Mouse (Mus musculus): Measurements from ENCODE around the gene Zdhhc11. TPM values are rescaled to one million over a fixed set of nuclear protein-coding genes. Genes with fewer than 3 reads are reported as not detected.

The Zdhhc11 gene
- polyA plus RNA-seq, 1 experiment from 2014 or later = not detected

GRCm38 (mm10) chr13:73955531-73955930 is 8.1 kb upstream of the Zdhhc11 start:
- Histone ChIP-seq H3K4me2 (ENCODE audit: low read depth, low read length) (no peak overlapping the region), H3K36me3 (ENCODE audit: control insufficient read depth, insufficient read depth, low read length) (peaks cover 81% of the 10 kb centered on the region), H3K4me1 (ENCODE audit: control insufficient read depth, insufficient read depth, low read length) (no peaks in the 10 kb centered on the region), H3K4me3 (ENCODE audit: low read depth, low read length) (no peak overlapping the region), H3K27me3 (ENCODE audit: control insufficient read depth, insufficient read depth, low read length) (no peaks in the 10 kb centered on the region), H3K9me3 (ENCODE audit: control insufficient read depth, low read length) (no peaks in the 10 kb centered on the region), H3K9ac (replicated peaks; ENCODE audit: low read depth, low read length) (no peak overlapping the region), H3K27ac (ENCODE audit: low read depth, low read length) (no peak overlapping the region)
- ATAC-seq (ENCODE audit: low read depth) = no peak
- 95% methylated on average over 5 of the region's 5 CpGs for WGBS

GRCm38 (mm10) chr13:73960117-73960652 is 3.5 kb upstream of the Zdhhc11 start:
- Histone ChIP-seq H3K9me3 (ENCODE audit: control insufficient read depth, low read length) (no peaks in the 10 kb centered on the region), H3K4me2 (ENCODE audit: low read depth, low read length) (no peak overlapping the region), H3K9ac (replicated peaks; ENCODE audit: low read depth, low read length) (no peak overlapping the region), H3K36me3 (ENCODE audit: control insufficient read depth, insufficient read depth, low read length) (peaks cover 65% of the 10 kb centered on the region), H3K27ac (ENCODE audit: low read depth, low read length) (no peak overlapping the region), H3K27me3 (ENCODE audit: control insufficient read depth, insufficient read depth, low read length) (no peaks in the 10 kb centered on the region), H3K4me3 (ENCODE audit: low read depth, low read length) (no peak overlapping the region), H3K4me1 (ENCODE audit: control insufficient read depth, insufficient read depth, low read length) (no peaks in the 10 kb centered on the region)
- no peak for ATAC-seq (ENCODE audit: low read depth)
- WGBS = 96% methylated on average over 10 of the region's 10 CpGs

GRCm38 (mm10) chr13:73961177-73961576 is 2.5 kb upstream of the Zdhhc11 start:
- H3K9ac ChIP-seq (replicated peaks; ENCODE audit: low read depth, low read length) = no peak overlapping the region
- H3K4me2 ChIP-seq (ENCODE audit: low read depth, low read length) = no peak overlapping the region
- peaks cover 56% of the 10 kb centered on the region for H3K36me3 ChIP-seq (ENCODE audit: control insufficient read depth, insufficient read depth, low read length)
- no peaks in the 10 kb centered on the region for H3K4me1 ChIP-seq (ENCODE audit: control insufficient read depth, insufficient read depth, low read length)
- H3K9me3 ChIP-seq (ENCODE audit: control insufficient read depth, low read length) = no peaks in the 10 kb centered on the region
- no peak for ATAC-seq (ENCODE audit: low read depth)
- no peak overlapping the region for H3K27ac ChIP-seq (ENCODE audit: low read depth, low read length)
- no peaks in the 10 kb centered on the region for H3K27me3 ChIP-seq (ENCODE audit: control insufficient read depth, insufficient read depth, low read length)
- WGBS = 87% methylated on average over 4 of the region's 4 CpGs
- H3K4me3 ChIP-seq (ENCODE audit: low read depth, low read length) = no peak overlapping the region

GRCm38 (mm10) chr13:73970545-73971448 is 7.1 kb downstream of the Zdhhc11 start:
- Histone ChIP-seq H3K4me2 (ENCODE audit: low read depth, low read length) (no peak overlapping the region), H3K4me1 (ENCODE audit: control insufficient read depth, insufficient read depth, low read length) (no peaks in the 10 kb centered on the region), H3K27ac (ENCODE audit: low read depth, low read length) (no peak overlapping the region), H3K27me3 (ENCODE audit: control insufficient read depth, insufficient read depth, low read length) (no peaks in the 10 kb centered on the region), H3K9ac (replicated peaks; ENCODE audit: low read depth, low read length) (no peak overlapping the region), H3K4me3 (ENCODE audit: low read depth, low read length) (no peak overlapping the region), H3K36me3 (ENCODE audit: control insufficient read depth, insufficient read depth, low read length) (no peaks in the 10 kb centered on the region), H3K9me3 (ENCODE audit: control insufficient read depth, low read length) (no peaks in the 10 kb centered on the region)
- peak; percentile 94 for ATAC-seq (ENCODE audit: low read depth)
- 46% methylated on average over 12 of the region's 12 CpGs for WGBS

GRCm38 (mm10) chr13:73974523-73974922 is 10.9 kb downstream of the Zdhhc11 start:
- ATAC-seq (ENCODE audit: low read depth) = no peak
- H3K27ac ChIP-seq (ENCODE audit: low read depth, low read length) = no peak overlapping the region
- H3K9ac ChIP-seq (replicated peaks; ENCODE audit: low read depth, low read length) = no peak overlapping the region
- H3K36me3 ChIP-seq (ENCODE audit: control insufficient read depth, insufficient read depth, low read length) = no peaks in the 10 kb centered on the region
- no peaks in the 10 kb centered on the region for H3K9me3 ChIP-seq (ENCODE audit: control insufficient read depth, low read length)
- no peak overlapping the region for H3K4me3 ChIP-seq (ENCODE audit: low read depth, low read length)
- H3K4me1 ChIP-seq (ENCODE audit: control insufficient read depth, insufficient read depth, low read length) = no peaks in the 10 kb centered on the region
- no peak overlapping the region for H3K4me2 ChIP-seq (ENCODE audit: low read depth, low read length)
- 92% methylated on average over 3 of the region's 3 CpGs for WGBS
- no peaks in the 10 kb centered on the region for H3K27me3 ChIP-seq (ENCODE audit: control insufficient read depth, insufficient read depth, low read length)

GRCm38 (mm10) chr13:73976935-73977334 is 13.3 kb downstream of the Zdhhc11 start:
- WGBS = 92% methylated on average over 5 of the region's 5 CpGs
- no peak for ATAC-seq (ENCODE audit: low read depth)
- H3K9ac ChIP-seq (replicated peaks; ENCODE audit: low read depth, low read length) = no peak overlapping the region

GRCm38 (mm10) chr13:73990325-73990724 is 26.7 kb downstream of the Zdhhc11 start:
- 73% methylated on average over 5 of the region's 5 CpGs for WGBS
- no peaks in the 10 kb centered on the region for H3K27me3 ChIP-seq (ENCODE audit: control insufficient read depth, insufficient read depth, low read length)
- no peak overlapping the region for H3K9ac ChIP-seq (replicated peaks; ENCODE audit: low read depth, low read length)
- no peak overlapping the region for H3K4me2 ChIP-seq (ENCODE audit: low read depth, low read length)
- no peak overlapping the region for H3K4me3 ChIP-seq (ENCODE audit: low read depth, low read length)
- H3K4me1 ChIP-seq (ENCODE audit: control insufficient read depth, insufficient read depth, low read length) = no peaks in the 10 kb centered on the region
- no peak for ATAC-seq (ENCODE audit: low read depth)
- no peak overlapping the region for H3K27ac ChIP-seq (ENCODE audit: low read depth, low read length)
- H3K36me3 ChIP-seq (ENCODE audit: control insufficient read depth, insufficient read depth, low read length) = no peaks in the 10 kb centered on the region
- H3K9me3 ChIP-seq (ENCODE audit: control insufficient read depth, low read length) = no peaks in the 10 kb centered on the region

More at GRCm38 (mm10) chr13:73976935-73977334, 13.3 kb downstream of the Zdhhc11 start:
- H3K27me3 ChIP-seq (ENCODE audit: control insufficient read depth, insufficient read depth, low read length) = no peaks in the 10 kb centered on the region
- no peak overlapping the region for H3K4me3 ChIP-seq (ENCODE audit: low read depth, low read length)
- H3K27ac ChIP-seq (ENCODE audit: low read depth, low read length) = no peak overlapping the region
- H3K9me3 ChIP-seq (ENCODE audit: control insufficient read depth, low read length) = no peaks in the 10 kb centered on the region
- no peaks in the 10 kb centered on the region for H3K36me3 ChIP-seq (ENCODE audit: control insufficient read depth, insufficient read depth, low read length)
- no peak overlapping the region for H3K4me2 ChIP-seq (ENCODE audit: low read depth, low read length)
- no peaks in the 10 kb centered on the region for H3K4me1 ChIP-seq (ENCODE audit: control insufficient read depth, insufficient read depth, low read length)

- H3K27me3 ChIP-seq (ENCODE audit: control insufficient read depth, insufficient read depth, low read length) = no peaks in the 10 kb centered on the region
- 77% methylated on average over 2 of the region's 2 CpGs for WGBS
- H3K4me3 ChIP-seq (ENCODE audit: low read depth, low read length) = no peak overlapping the region
- H3K9me3 ChIP-seq (ENCODE audit: control insufficient read depth, low read length) = no peaks in the 10 kb centered on the region
- H3K36me3 ChIP-seq (ENCODE audit: control insufficient read depth, insufficient read depth, low read length) = no peaks in the 10 kb centered on the region
- no peak overlapping the region for H3K27ac ChIP-seq (ENCODE audit: low read depth, low read length)
- H3K4me1 ChIP-seq (ENCODE audit: control insufficient read depth, insufficient read depth, low read length) = no peaks in the 10 kb centered on the region
- H3K4me2 ChIP-seq (ENCODE audit: low read depth, low read length) = no peak overlapping the region
- no peak overlapping the region for H3K9ac ChIP-seq (replicated peaks; ENCODE audit: low read depth, low read length)
- no peak for ATAC-seq (ENCODE audit: low read depth)
These were observed 27.1 kb downstream of the Zdhhc11 start for GRCm38 (mm10) chr13:73990761-73991160.

- ATAC-seq (ENCODE audit: low read depth) = no peak
- WGBS = 80% methylated on average over 5 of the region's 5 CpGs
These were observed 27.6 kb downstream of the Zdhhc11 start for GRCm38 (mm10) chr13:73991267-73991666.

More at GRCm38 (mm10) chr13:73991267-73991666, 27.6 kb downstream of the Zdhhc11 start:
- no peaks in the 10 kb centered on the region for H3K9me3 ChIP-seq (ENCODE audit: control insufficient read depth, low read length)
- no peak overlapping the region for H3K9ac ChIP-seq (replicated peaks; ENCODE audit: low read depth, low read length)
- no peaks in the 10 kb centered on the region for H3K36me3 ChIP-seq (ENCODE audit: control insufficient read depth, insufficient read depth, low read length)
- H3K4me3 ChIP-seq (ENCODE audit: low read depth, low read length) = no peak overlapping the region
- no peak overlapping the region for H3K27ac ChIP-seq (ENCODE audit: low read depth, low read length)
- H3K27me3 ChIP-seq (ENCODE audit: control insufficient read depth, insufficient read depth, low read length) = no peaks in the 10 kb centered on the region
- no peak overlapping the region for H3K4me2 ChIP-seq (ENCODE audit: low read depth, low read length)
- no peaks in the 10 kb centered on the region for H3K4me1 ChIP-seq (ENCODE audit: control insufficient read depth, insufficient read depth, low read length)
